Comparison of ENCODE assay signal across 15 mouse cellular contexts in genomic region chr11:31810011-31810786, GRCm38 (mm10).
DNase-seq lines count a peak whose midpoint lies in the region; ATAC-seq lines count a peak whose summit lies in the region.
"Had no signal": no experiment of that assay in that cellular context is flagged by ENCODE, and none has a peak within 500 bp of the region (broad histone marks: within the 10 kb centered on the region; RNA-seq: fewer than 3 reads in every experiment).

No protein-coding gene starts in this region.

- H3K27me3 ChIP-seq in heart, embryonic 16.5 days (ENCODE audit: control insufficient read depth, insufficient read depth, low read length): no peaks in the 10 kb centered on the region
- no peaks in the 10 kb centered on the region for H3K27me3 ChIP-seq in midbrain, embryonic 10.5 days (ENCODE audit: low read depth, poor library complexity, severe bottlenecking)
- no peaks in the 10 kb centered on the region for H3K27me3 ChIP-seq in midbrain, embryonic 15.5 days (replicated peaks)
- H3K27me3 ChIP-seq: CH12.LX; limb, embryonic 12.5 days had no signal

- WGBS in heart, embryonic 16.5 days: 51% methylated on average over 7 of the region's 7 CpGs
- 69% methylated on average over 7 of the region's 7 CpGs for WGBS in midbrain, embryonic 10.5 days
- WGBS in midbrain, embryonic 15.5 days: 71% methylated on average over 7 of the region's 7 CpGs

- H3K4me1 ChIP-seq in heart, embryonic 16.5 days (ENCODE audit: control insufficient read depth, insufficient read depth, low read length): peaks cover 16% of the 10 kb centered on the region
- peaks cover 13% of the 10 kb centered on the region for H3K4me1 ChIP-seq in midbrain, embryonic 10.5 days
- peaks cover 5% of the 10 kb centered on the region; the same call in 1 of the 2 replicates for H3K4me1 ChIP-seq in midbrain, embryonic 15.5 days

- no peak overlapping the region for H3K4me2 ChIP-seq in heart, embryonic 16.5 days (ENCODE audit: low read depth, low read length)
- no peak overlapping the region for H3K4me2 ChIP-seq in midbrain, embryonic 15.5 days
- H3K4me2 ChIP-seq: limb, embryonic 12.5 days had no signal

- 0 out of 2 replicates have a peak, but pooled peaks cover 3% of the 10 kb centered on the region for H3K9me3 ChIP-seq in heart, embryonic 16.5 days (replicated peaks; ENCODE audit: control insufficient read depth, low read length)
- no peaks in the 10 kb centered on the region for H3K9me3 ChIP-seq in midbrain, embryonic 10.5 days (replicated peaks)
- no peaks in the 10 kb centered on the region for H3K9me3 ChIP-seq in midbrain, embryonic 15.5 days

- DNase-seq in heart, postnatal 10 days: no peak
- no peak for DNase-seq in midbrain, embryonic 10.5 days (ENCODE audit: low spot score)
- peak; percentile 66 for DNase-seq in liver
- DNase-seq in testis, postnatal 10 days (ENCODE audit: low spot score): no peak
- no peak for DNase-seq in gastrocnemius, postnatal 25 days
- DNase-seq: adrenal gland, postnatal 36 days; cerebellum, postnatal 25 days; kidney, adult 9 months; lung, postnatal 4 days; right cerebral cortex, postnatal 25 days; thymus, postnatal 14 days had no signal

- H3K36me3 ChIP-seq in heart, embryonic 16.5 days (ENCODE audit: control insufficient read depth, insufficient read depth): no peaks in the 10 kb centered on the region
- H3K36me3 ChIP-seq in midbrain, embryonic 10.5 days: no peaks in the 10 kb centered on the region
- no peaks in the 10 kb centered on the region for H3K36me3 ChIP-seq in midbrain, embryonic 15.5 days (replicated peaks)
- H3K36me3 ChIP-seq: limb, embryonic 12.5 days had no signal

- 0 out of 2 replicates have a peak overlapping the region, but pooled peaks have one; percentile 5 for H3K9ac ChIP-seq in heart, embryonic 16.5 days (ENCODE audit: low read length)
- H3K9ac ChIP-seq in midbrain, embryonic 15.5 days: no peak overlapping the region
- H3K9ac ChIP-seq: limb, embryonic 12.5 days had no signal

- ATAC-seq in heart, embryonic 16.5 days (replicated peaks; ENCODE audit: extremely low read depth, insufficient read depth, low FRiP score): no peak
- no peak for ATAC-seq in midbrain, embryonic 15.5 days (replicated peaks)

- intact Hi-C loops in heart, postnatal 10 days (cut with DNase I): no loop called here

- H3K4me3 ChIP-seq in heart, embryonic 16.5 days (ENCODE audit: low read length): no peak overlapping the region
- no peak overlapping the region for H3K4me3 ChIP-seq in midbrain, embryonic 10.5 days
- no peak overlapping the region for H3K4me3 ChIP-seq in midbrain, embryonic 15.5 days
- H3K4me3 ChIP-seq: limb, embryonic 12.5 days had no signal

- no peak overlapping the region for H3K27ac ChIP-seq in heart, embryonic 16.5 days (ENCODE audit: low read length)
- peak overlapping the region; percentile 53 for H3K27ac ChIP-seq in midbrain, embryonic 10.5 days (replicated peaks)
- H3K27ac ChIP-seq in midbrain, embryonic 15.5 days: no peak overlapping the region
- H3K27ac ChIP-seq: limb, embryonic 12.5 days had no signal
